Mouse (Mus musculus) activated CD4-positive, CD25-positive, alpha-beta regulatory T cell, adult 4 months (primary cell): Measurements from ENCODE around the gene Herpud1. TPM values are rescaled to one million over a fixed set of nuclear protein-coding genes. Genes with fewer than 3 reads are reported as not detected.

Experiments used
- polyA plus RNA-seq, 2 experiments: library from polyadenylated mRNA; unstranded; fragments of 100-300 nt; shearing (Covaris generic); gene quantifications; one replicate each; pipeline ENCODE4 v1.2.1; 2017

The Herpud1 gene
- polyA plus RNA-seq, 2 experiments from 2014 or later, result 99.9 to 115 TPM

Other genes with a start within 250 kb of the Herpud1 start
- not detected for gene Mt4, start 249.2 kb upstream of the Herpud1 start, polyA plus RNA-seq
- gene Mt3, start 233.8 kb upstream of the Herpud1 start, polyA plus RNA-seq, result not detected
- not detected for gene Mt2, start 213.8 kb upstream of the Herpud1 start, polyA plus RNA-seq
- gene Mt1, start 207.4 kb upstream of the Herpud1 start, polyA plus RNA-seq, result 1 to 10 TPM; 3.0 to 4.2 TPM
- gene Nup93, start 171.9 kb upstream of the Herpud1 start, polyA plus RNA-seq, result 10 to 100 TPM; 30.7 to 33.1 TPM
- gene Slc12a3, start 57.2 kb upstream of the Herpud1 start, polyA plus RNA-seq, result not detected
- gene Nlrc5, start 47.9 kb downstream of the Herpud1 start, polyA plus RNA-seq, result 100 to 1,000 TPM; 141 to 153 TPM
- gene Cpne2, start 146.6 kb downstream of the Herpud1 start, polyA plus RNA-seq, result 1 to 10 TPM in 1 of 2 experiments, under 1 TPM in 1; 0.79 to 1.7 TPM
- 10 to 100 TPM; 26.4 to 26.8 TPM for gene Rspry1, start 215.5 kb downstream of the Herpud1 start, polyA plus RNA-seq
- gene Fam192a, start 215.6 kb downstream of the Herpud1 start, polyA plus RNA-seq, result 10 to 100 TPM; 49.0 to 65.0 TPM